Mouse (Mus musculus) liver, embryonic 14.5 days (tissue): Measurements from ENCODE around the gene Gm20521. TPM values are rescaled to one million over a fixed set of nuclear protein-coding genes. Genes with fewer than 3 reads are reported as not detected.
A peak's percentile ranks its signal among the peaks of the same experiment; 100 is the strongest.

Experiments used
- ATAC-seq: fragments of 200-750 bp; cut with Nextera tagmentation; 2 replicates; pipeline ENCODE4 v1.8.0; 2017; ENCODE audit warnings: moderate number of reproducible peaks, mild to moderate bottlenecking, moderate library complexity; ENCODE audit not compliant: insufficient read depth
- DNase-seq, 3 experiments: peaks; one replicate each; pipeline ENCODE4 v3.0.0-alpha.2; 2012 to 2013; ENCODE audit warnings: low read depth in 3 of 3, low spot score in 3 of 3
- H3K27ac ChIP-seq: fragments of 300-500 bp; sonication (generic); 2 replicates; pipeline ENCODE4 v1.5.1; 2014; ENCODE audit warnings: moderate library complexity, mild to moderate bottlenecking, control low read depth, inconsistent platforms
- H3K27me3 ChIP-seq: fragments of 300-500 bp; sonication (generic); 2 replicates; pipeline ENCODE4 v1.6.1; 2014; ENCODE audit warnings: mild to moderate bottlenecking, low read length, moderate library complexity; ENCODE audit not compliant: control insufficient read depth, insufficient read depth
- H3K36me3 ChIP-seq: fragments of 300-500 bp; sonication (generic); replicated peaks from 2 replicates; pipeline ENCODE4 v1.6.1; 2014; ENCODE audit warnings: low read depth; ENCODE audit not compliant: control insufficient read depth, insufficient read depth
- H3K4me1 ChIP-seq, 2 experiments: fragments of 200-500 bp in 1 of 2; fragments of 300-500 bp in 1 of 2; sonication (generic) in 1 of 2; replicated peaks; 2 replicates each; pipeline ENCODE4 v1.6.1; 2012 to 2014; ENCODE audit warnings: antibody characterized with exemption in 1 of 2, inconsistent platforms in 1 of 2, low read length in 1 of 2; ENCODE audit not compliant: control insufficient read depth in 2 of 2, insufficient read depth in 2 of 2
- H3K4me2 ChIP-seq: fragments of 300-500 bp; sonication (generic); 2 replicates; pipeline ENCODE4 v1.6.1; 2014; ENCODE audit warnings: low read depth, mild to moderate bottlenecking, control low read depth, moderate library complexity
- H3K4me3 ChIP-seq, 2 experiments: fragments of 200-500 bp in 1 of 2; fragments of 300-500 bp in 1 of 2; sonication (generic) in 1 of 2; 2 replicates each; pipeline ENCODE4 v1.5.1; 2012 to 2014; ENCODE audit warnings: low read depth in 2 of 2, low read length in 2 of 2, mild to moderate bottlenecking in 2 of 2, control low read depth in 1 of 2, inconsistent platforms in 1 of 2, moderate library complexity in 1 of 2; ENCODE audit not compliant: insufficient read depth in 1 of 2
- H3K9ac ChIP-seq: fragments of 300-500 bp; sonication (generic); replicated peaks from 2 replicates; pipeline ENCODE4 v1.6.1; 2014; ENCODE audit warnings: mild to moderate bottlenecking, control low read depth, moderate library complexity
- H3K9me3 ChIP-seq: fragments of 300-500 bp; sonication (generic); 2 replicates; pipeline ENCODE4 v1.6.1; 2016; ENCODE audit warnings: low read length, mixed read lengths; ENCODE audit not compliant: control insufficient read depth
- CTCF ChIP-seq: IDR thresholded peaks from 2 replicates; pipeline ENCODE4 v1.5.1; 2016; ENCODE audit warnings: antibody characterized with exemption, low read depth, control low read depth
- EP300 ChIP-seq: IDR thresholded peaks from 2 replicates; pipeline ENCODE4 v1.6.1; 2016; ENCODE audit warnings: antibody characterized with exemption, low read depth
- WGBS: fragments of 180-500 bp; shearing (Covaris S2); extraction: QIAGEN DNeasy Blood & Tissue Kit; methylation state at CpG from one replicate; pipeline ENCODE4 v1.1.7; 2014; ENCODE audit not compliant: insufficient replicate concordance; 5-methylcytosine and 5-hydroxymethylcytosine counted together
- polyA plus RNA-seq, 2 experiments: library from polyadenylated mRNA; depleted of rRNA in 1 of 2; stranded (reverse) in 1 of 2; unstranded in 1 of 2; fragments of >200 nt; fragmentation: Nextera tagmentation in 1 of 2; extraction: Ambion mirVana in 1 of 2; gene quantifications; 2 replicates each; pipeline versions ENCODE4 v1.2.1 to v1.2.3; 2012 to 2014

Gene Gm20521
- polyA plus RNA-seq, 2 experiments = 0.06 TPM; not detected in 1

DNA sequence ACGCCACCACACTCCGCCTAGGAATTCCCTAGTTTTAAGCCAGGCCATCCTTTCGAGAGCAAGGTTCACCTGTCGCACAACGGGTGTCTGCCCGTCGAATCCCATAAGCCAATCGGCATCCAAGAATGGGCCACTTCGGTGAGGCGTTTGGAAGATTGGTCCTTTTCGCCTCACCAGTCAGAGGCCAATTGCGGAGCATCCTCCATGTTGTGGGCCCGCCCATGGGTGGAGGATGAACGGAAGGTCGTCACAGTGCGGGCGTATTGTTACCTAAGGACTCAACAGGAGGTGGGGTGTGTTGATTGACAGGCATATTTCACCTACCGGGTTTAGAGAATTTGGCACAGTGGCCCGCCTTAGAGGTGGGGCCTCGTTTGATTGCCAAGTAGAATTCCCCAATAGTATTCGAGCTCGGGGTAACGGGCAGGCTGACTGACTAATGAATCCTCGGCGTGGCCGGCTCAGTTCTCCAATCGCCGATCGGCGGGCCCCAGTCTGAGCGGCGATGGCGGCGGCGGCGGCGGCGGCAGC is 10.5 kb downstream of the Gm20521 start:
- H3K27ac ChIP-seq = peak overlapping the region; percentile 80

DNA sequence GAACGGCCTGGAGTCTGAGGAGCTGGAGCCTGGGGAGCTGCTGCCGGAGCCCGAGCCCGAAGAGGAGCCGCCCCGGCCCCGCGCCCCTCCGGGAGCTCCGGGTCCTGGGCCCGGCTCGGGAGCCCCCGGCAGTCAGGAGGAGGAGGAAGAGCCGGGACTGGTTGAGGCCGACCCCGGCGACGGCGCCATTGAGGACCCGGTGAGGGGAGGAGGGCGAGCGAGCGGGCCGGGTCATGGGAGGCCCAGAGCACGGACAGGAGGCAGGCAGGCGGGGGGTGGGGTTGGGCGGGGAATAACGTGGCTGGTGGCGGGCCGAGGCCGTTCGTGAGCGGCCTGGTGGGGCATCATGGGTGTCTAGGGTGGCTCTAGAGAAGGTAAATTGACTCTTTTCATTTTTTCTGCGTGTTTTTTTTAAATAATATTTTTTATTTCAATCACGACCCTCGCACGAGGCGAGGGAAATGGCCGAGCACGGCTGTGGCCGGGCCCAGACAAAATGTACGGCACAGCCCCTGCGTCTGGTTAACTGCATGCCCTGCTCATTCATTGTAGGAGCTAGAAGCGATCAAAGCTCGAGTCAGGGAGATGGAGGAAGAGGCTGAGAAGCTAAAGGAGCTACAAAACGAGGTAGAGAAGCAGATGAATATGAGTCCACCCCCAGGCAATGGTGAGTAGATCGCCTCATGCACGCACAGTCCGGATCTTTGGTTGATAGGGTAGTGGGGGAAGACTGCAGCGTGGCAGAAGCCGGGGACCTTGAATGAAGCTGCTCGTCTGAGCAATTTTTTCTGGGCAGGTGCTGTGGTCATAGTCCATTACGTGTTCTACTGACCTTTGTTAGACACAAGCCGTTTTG is 11.3 kb downstream of the Gm20521 start:
- Histone ChIP-seq H3K4me3 (peak overlapping the region; percentile 80 to 92), H3K9ac (peak overlapping the region; percentile 92), H3K36me3 (peaks cover 31% of the 10 kb centered on the region), H3K9me3 (no peaks in the 10 kb centered on the region), H3K4me1 (peaks cover 12 to 15% of the 10 kb centered on the region in 2 experiments; a peak in 3 of 4 replicates), H3K27me3 (no peaks in the 10 kb centered on the region), H3K27ac (peak overlapping the region; percentile 60), H3K4me2 (peak overlapping the region; percentile 99)
- under 1% methylated on average over 54 of the region's 54 CpGs for WGBS
- DNase-seq (no peak), ATAC-seq (peak; percentile 62)
- TF ChIP-seq EP300 (no peak), CTCF (no peak)

More for the DNA sequence above, 10.5 kb downstream of the Gm20521 start:
- peak overlapping the region; percentile 83 to 92 for H3K4me3 ChIP-seq
- TF ChIP-seq CTCF (no peak), EP300 (peak; percentile 44; the same call in 1 of the 2 replicates)
- peaks cover 12 to 15% of the 10 kb centered on the region in 2 experiments; a peak in 3 of 4 replicates for H3K4me1 ChIP-seq
- WGBS = under 1% methylated on average over 38 of the region's 38 CpGs
- DNase-seq (peak; percentile 100), ATAC-seq (peak; percentile 98)
- H3K9ac ChIP-seq = peak overlapping the region; percentile 92
- H3K4me2 ChIP-seq = peak overlapping the region; percentile 99
- no peaks in the 10 kb centered on the region for H3K27me3 ChIP-seq
- H3K36me3 ChIP-seq = peaks cover 31% of the 10 kb centered on the region
- H3K9me3 ChIP-seq = no peaks in the 10 kb centered on the region

DNA sequence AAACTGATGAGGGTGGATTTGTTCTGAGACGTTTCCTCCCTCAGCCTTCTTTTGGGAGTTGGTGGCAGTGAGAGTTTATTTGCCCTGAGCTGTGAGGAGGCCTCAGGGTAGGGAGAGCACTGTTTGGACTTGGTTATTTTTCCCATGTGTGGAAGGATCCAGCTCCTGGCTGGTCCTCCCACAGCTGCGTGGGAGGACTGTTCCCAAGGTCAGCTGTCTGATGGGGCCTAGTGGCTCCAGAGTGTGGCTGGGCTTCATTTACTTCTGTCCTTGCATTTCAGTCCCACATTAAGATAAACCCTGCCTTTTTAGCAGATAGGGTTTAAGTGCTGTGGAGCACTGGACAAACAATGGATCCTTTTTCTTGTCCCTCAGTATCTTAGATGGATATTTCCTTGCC is 14.2 kb downstream of the Gm20521 start:
- WGBS = 70% methylated on average over 2 of the region's 2 CpGs

DNA sequence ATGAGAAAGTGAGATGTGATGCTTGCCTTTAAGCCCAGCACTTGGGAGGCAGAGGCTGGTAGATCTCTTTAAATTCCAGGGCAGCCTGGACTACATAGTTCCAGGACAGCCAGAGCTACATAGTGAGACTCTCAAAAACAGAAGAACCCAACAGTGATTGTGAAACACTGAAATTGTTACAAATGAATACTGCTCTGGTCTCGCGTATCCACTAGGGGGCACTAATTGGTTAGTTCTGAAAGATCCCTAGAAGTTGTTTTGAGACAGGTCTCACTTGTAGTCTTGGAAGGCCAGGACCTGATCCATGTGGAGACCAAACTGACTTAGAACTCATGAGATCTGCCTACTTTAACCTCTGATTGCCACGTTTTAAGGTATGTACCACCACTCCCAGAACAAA is 17.1 kb downstream of the Gm20521 start:
- WGBS = 1% methylated on average over 3 of the region's 3 CpGs
- no peak overlapping the region for H3K4me2 ChIP-seq
- ATAC-seq = peak; percentile 51; the same call in 1 of the 2 replicates
- H3K9me3 ChIP-seq = no peaks in the 10 kb centered on the region
- peaks cover 3 to 4% of the 10 kb centered on the region in 2 experiments; a peak in 3 of 4 replicates for H3K4me1 ChIP-seq
- no peak overlapping the region for H3K9ac ChIP-seq
- no peaks in the 10 kb centered on the region for H3K27me3 ChIP-seq
- H3K27ac ChIP-seq = no peak overlapping the region
- H3K4me3 ChIP-seq = no peak overlapping the region
- H3K36me3 ChIP-seq = peaks cover 30% of the 10 kb centered on the region
- TF ChIP-seq CTCF = peak; percentile 78
- TF ChIP-seq EP300 = no peak; the same call in 1 of the 2 replicates
- DNase-seq = peak in 1 of 3 experiments; percentile 49

More for the DNA sequence above, 14.2 kb downstream of the Gm20521 start:
- H3K36me3 ChIP-seq = peaks cover 31% of the 10 kb centered on the region
- H3K27ac ChIP-seq = no peak overlapping the region
- ATAC-seq = no peak
- H3K4me1 ChIP-seq = peaks cover 12% of the 10 kb centered on the region in 2 experiments; a peak in 3 of 4 replicates
- no peak for TF ChIP-seq CTCF
- TF ChIP-seq EP300 = no peak
- H3K27me3 ChIP-seq = no peaks in the 10 kb centered on the region
- H3K9me3 ChIP-seq = no peaks in the 10 kb centered on the region
- H3K4me3 ChIP-seq = no peak overlapping the region
- DNase-seq = no peak
- no peak overlapping the region for H3K4me2 ChIP-seq
- no peak overlapping the region for H3K9ac ChIP-seq

DNA sequence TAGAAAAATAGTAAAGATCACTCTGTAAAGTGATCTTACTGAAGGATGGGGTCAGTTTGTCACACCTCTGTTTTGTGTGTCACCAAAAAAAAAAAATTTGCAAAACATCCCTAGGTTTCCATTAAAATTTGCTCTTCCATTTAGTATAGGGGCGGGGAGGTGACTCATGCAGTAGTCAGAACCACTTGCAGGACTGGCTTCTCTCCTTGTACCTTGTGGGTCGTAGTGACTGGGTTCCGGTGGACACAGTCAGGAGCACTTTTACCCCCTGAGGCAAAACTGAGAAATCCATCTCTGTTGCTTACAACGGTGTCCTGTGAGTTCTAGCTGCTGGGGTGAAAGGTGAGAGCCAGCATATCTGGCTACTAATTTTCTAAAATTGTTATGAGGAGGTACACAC is 20.4 kb downstream of the Gm20521 start:
- 61% methylated on average over 4 of the region's 4 CpGs for whole genome bisulfite sequencing
- Histone ChIP-seq H3K9ac (no peak overlapping the region), H3K36me3 (no peaks in the 10 kb centered on the region), H3K4me1 (no peaks in the 10 kb centered on the region), H3K4me3 (no peak overlapping the region), H3K4me2 (no peak overlapping the region), H3K9me3 (no peaks in the 10 kb centered on the region), H3K27me3 (no peaks in the 10 kb centered on the region), H3K27ac (no peak overlapping the region)
- ATAC-seq (no peak), DNase-seq (no peak)
- TF ChIP-seq EP300 (no peak), CTCF (no peak)
